Mouse (Mus musculus) kidney, embryonic 14.5 days (tissue): ENCODE results near the gene Klf15. TPM values are rescaled to one million over a fixed set of nuclear protein-coding genes. Genes with fewer than 3 reads are reported as not detected.

Source experiments
- ATAC-seq: fragments of 200-750 bp; cut with Nextera tagmentation; 2 replicates; pipeline ENCODE4 v1.8.0; 2017; ENCODE audit warnings: moderate number of reproducible peaks, mild to moderate bottlenecking, moderate TSS enrichment, moderate library complexity; ENCODE audit not compliant: low FRiP score, low TSS enrichment
- H3K27ac ChIP-seq: fragments of 300-500 bp; sonication (generic); 2 replicates; pipeline ENCODE4 v1.5.1; 2014; ENCODE audit warnings: low read depth, mild to moderate bottlenecking, low read length, moderate library complexity, mixed read lengths
- H3K27me3 ChIP-seq: fragments of 300-500 bp; sonication (generic); 2 replicates; pipeline ENCODE4 v1.6.1; 2014; ENCODE audit warnings: mild to moderate bottlenecking, low read length; ENCODE audit not compliant: control insufficient read depth, insufficient read depth
- H3K36me3 ChIP-seq: fragments of 300-500 bp; sonication (generic); 2 replicates; pipeline ENCODE4 v1.6.1; 2014; ENCODE audit warnings: low read length, mixed read lengths; ENCODE audit not compliant: control insufficient read depth, insufficient read depth
- H3K4me1 ChIP-seq: fragments of 300-500 bp; sonication (generic); 2 replicates; pipeline ENCODE4 v1.6.1; 2014; ENCODE audit warnings: low read length, mixed read lengths; ENCODE audit not compliant: control insufficient read depth, insufficient read depth
- H3K4me2 ChIP-seq: fragments of 300-500 bp; sonication (generic); replicated peaks from 2 replicates; pipeline ENCODE4 v1.6.1; 2014; ENCODE audit warnings: low read depth, mild to moderate bottlenecking, low read length
- H3K4me3 ChIP-seq: fragments of 300-500 bp; sonication (generic); 2 replicates; pipeline ENCODE4 v1.5.1; 2014; ENCODE audit warnings: mild to moderate bottlenecking, low read length
- H3K9ac ChIP-seq: fragments of 300-500 bp; sonication (generic); 2 replicates; pipeline ENCODE4 v1.6.1; 2014; ENCODE audit warnings: low read depth, mild to moderate bottlenecking, low read length, moderate library complexity
- H3K9me3 ChIP-seq: fragments of 300-500 bp; sonication (generic); 2 replicates; pipeline ENCODE4 v1.6.1; 2016; ENCODE audit warnings: low read length; ENCODE audit not compliant: control insufficient read depth
- WGBS: fragments of 180-500 bp; shearing (Covaris S2); extraction: QIAGEN DNeasy Blood & Tissue Kit; methylation state at CpG from one replicate; pipeline ENCODE4 v1.1.7; 2014; 5-methylcytosine and 5-hydroxymethylcytosine counted together
- polyA plus RNA-seq: library from polyadenylated mRNA; unstranded; fragments of >200 nt; fragmentation: Nextera tagmentation; extraction: Ambion mirVana; gene quantifications from 2 replicates; pipeline ENCODE4 v1.2.1, GENCODE M21; 2014

Klf15 gene
- polyA plus RNA-seq, 1 experiment from 2014 or later, result 9.3 TPM

- no peak overlapping the region for H3K9ac ChIP-seq
- H3K9me3 ChIP-seq, result no peaks in the 10 kb centered on the region
- H3K4me3 ChIP-seq, result no peak overlapping the region
- WGBS, result 65% methylated on average over 10 of the region's 10 CpGs
- no peak overlapping the region for H3K27ac ChIP-seq
- ATAC-seq, result no peak
- H3K4me2 ChIP-seq, result no peak overlapping the region
- no peaks in the 10 kb centered on the region for H3K27me3 ChIP-seq
- H3K4me1 ChIP-seq, result no peaks in the 10 kb centered on the region
- no peaks in the 10 kb centered on the region for H3K36me3 ChIP-seq
Observed at GRCm38 (mm10) chr6:90491956-90492744, 29.8 kb downstream of the Klf15 start.

GRCm38 (mm10) chr6:90494155-90494554, 31.8 kb downstream of the Klf15 start:
- Histone ChIP-seq H3K4me1 (no peaks in the 10 kb centered on the region), H3K36me3 (no peaks in the 10 kb centered on the region), H3K9me3 (no peaks in the 10 kb centered on the region), H3K9ac (no peak overlapping the region), H3K4me3 (no peak overlapping the region), H3K27me3 (no peaks in the 10 kb centered on the region), H3K27ac (no peak overlapping the region), H3K4me2 (no peak overlapping the region)
- 83% methylated on average over 3 of the region's 3 CpGs for WGBS
- no peak for ATAC-seq

GRCm38 (mm10) chr6:90494566-90494965, 32.2 kb downstream of the Klf15 start:
- Histone ChIP-seq H3K4me3 (no peak overlapping the region), H3K27me3 (no peaks in the 10 kb centered on the region), H3K9me3 (no peaks in the 10 kb centered on the region), H3K4me2 (no peak overlapping the region), H3K9ac (no peak overlapping the region), H3K36me3 (no peaks in the 10 kb centered on the region), H3K4me1 (no peaks in the 10 kb centered on the region), H3K27ac (no peak overlapping the region)
- 74% methylated on average over 3 of the region's 3 CpGs for WGBS
- no peak for ATAC-seq

- WGBS, result 56% methylated on average over 6 of the region's 7 CpGs
- H3K4me1 ChIP-seq, result no peaks in the 10 kb centered on the region
Observed at GRCm38 (mm10) chr6:90495282-90495912, 33.0 kb downstream of the Klf15 start.

GRCm38 (mm10) chr6:90496217-90496616, 33.8 kb downstream of the Klf15 start:
- Histone ChIP-seq H3K36me3 (no peaks in the 10 kb centered on the region), H3K4me3 (no peak overlapping the region), H3K4me2 (no peak overlapping the region), H3K27me3 (no peaks in the 10 kb centered on the region), H3K4me1 (no peaks in the 10 kb centered on the region), H3K27ac (no peak overlapping the region), H3K9me3 (no peaks in the 10 kb centered on the region), H3K9ac (no peak overlapping the region)
- ATAC-seq, result no peak
- 70% methylated on average over 3 of the region's 3 CpGs for WGBS

More at GRCm38 (mm10) chr6:90495282-90495912, 33.0 kb downstream of the Klf15 start:
- Histone ChIP-seq H3K36me3 (no peaks in the 10 kb centered on the region), H3K9ac (no peak overlapping the region), H3K9me3 (no peaks in the 10 kb centered on the region), H3K27ac (no peak overlapping the region), H3K4me3 (no peak overlapping the region), H3K27me3 (no peaks in the 10 kb centered on the region), H3K4me2 (no peak overlapping the region)
- ATAC-seq, result no peak

GRCm38 (mm10) chr6:90499509-90499908, 37.1 kb downstream of the Klf15 start:
- no peak for ATAC-seq
- no peaks in the 10 kb centered on the region for H3K9me3 ChIP-seq
- H3K36me3 ChIP-seq, result no peaks in the 10 kb centered on the region
- H3K9ac ChIP-seq, result no peak overlapping the region
- H3K27me3 ChIP-seq, result no peaks in the 10 kb centered on the region
- no peak overlapping the region for H3K27ac ChIP-seq
- no peak overlapping the region for H3K4me3 ChIP-seq
- peaks cover 3% of the 10 kb centered on the region; the same call in 1 of the 2 replicates for H3K4me1 ChIP-seq
- 78% methylated on average over 4 of the region's 4 CpGs for WGBS
- H3K4me2 ChIP-seq, result no peak overlapping the region

- Histone ChIP-seq H3K27ac (no peak overlapping the region), H3K4me2 (no peak overlapping the region), H3K4me3 (no peak overlapping the region), H3K4me1 (peaks cover 3% of the 10 kb centered on the region; the same call in 1 of the 2 replicates), H3K36me3 (no peaks in the 10 kb centered on the region), H3K9me3 (no peaks in the 10 kb centered on the region), H3K9ac (no peak overlapping the region), H3K27me3 (no peaks in the 10 kb centered on the region)
- ATAC-seq, result no peak
- whole genome bisulfite sequencing, result 67% methylated on average over 8 of the region's 8 CpGs
Observed at GRCm38 (mm10) chr6:90501222-90501940, 39.0 kb downstream of the Klf15 start.

- WGBS, result 65% methylated on average over 6 of the region's 6 CpGs
- Histone ChIP-seq H3K27me3 (no peaks in the 10 kb centered on the region), H3K4me2 (no peak overlapping the region), H3K27ac (no peak overlapping the region), H3K4me1 (peaks cover 9% of the 10 kb centered on the region; the same call in 1 of the 2 replicates), H3K4me3 (no peak overlapping the region), H3K9me3 (no peaks in the 10 kb centered on the region), H3K9ac (no peak overlapping the region), H3K36me3 (no peaks in the 10 kb centered on the region)
- ATAC-seq, result no peak
Observed at GRCm38 (mm10) chr6:90505906-90506305, 43.5 kb downstream of the Klf15 start.
